Mouse (Mus musculus): ENCODE measurements at regions not wholly inside any gene's neighbourhood (a gene's known extent, or its start where the extent isn't known, plus 50 kb on each side); places are given as distances from the start of the nearest gene placed in this dataset.

DNA sequence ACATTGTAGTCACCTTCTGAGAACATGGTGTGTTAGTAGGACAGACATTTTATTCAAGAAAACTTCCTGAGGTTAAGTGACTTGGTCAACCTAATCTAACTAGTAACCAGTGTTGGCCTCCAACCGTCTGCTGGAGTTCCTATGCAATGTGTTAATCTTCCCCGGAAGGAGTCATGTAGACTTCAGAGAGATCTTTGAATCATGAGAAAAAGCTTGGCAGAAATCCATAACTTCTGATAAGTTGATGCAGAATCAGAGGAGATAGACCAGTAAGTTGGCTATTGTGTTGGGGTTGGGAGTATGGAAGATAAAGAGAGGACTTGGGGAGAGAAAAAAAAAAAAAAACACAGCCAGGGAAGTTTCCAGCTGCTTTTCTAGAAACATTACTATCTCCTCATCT is 1424.9 kb upstream of the A1bg start:
- in situ Hi-C loops (cut with MboI; ENCODE audit: low pct_ligation_motif_present, low pct_unique_long_range_greater_than_20kb, low sequenced_read_pairs), result loop anchor here (25.0 kb wide), 1 partner anchor 1265 kb away; no protein-coding TSS in a partner anchor
- Histone ChIP-seq H3K36me3 (replicated peaks in 1 of 2; ENCODE audit: control insufficient read depth in 1 of 2, insufficient read depth in 1 of 2, low read length in 1 of 2) (no peaks in the 10 kb centered on the region), H3K27ac (ENCODE audit: insufficient read depth, low read depth) (no peak overlapping the region), H3K9ac (ENCODE audit: insufficient read depth, low read depth) (no peak overlapping the region), H3K79me2 (replicated peaks; ENCODE audit: control insufficient read depth, extremely low read depth, insufficient read depth, poor library complexity, severe bottlenecking) (peaks cover 2% of the 10 kb centered on the region; the same call in 1 of the 2 replicates), H3K4me1 (ENCODE audit: control insufficient read depth in 1 of 2, insufficient read depth in 2 of 2) (peaks cover 10 to 51% of the 10 kb centered on the region in 2 experiments), H3K9me3 (replicated peaks; ENCODE audit: low read length) (peaks cover 4% of the 10 kb centered on the region), H3K27me3 (replicated peaks) (no peaks in the 10 kb centered on the region), H3K4me3 (replicated peaks in 1 of 3; ENCODE audit: low read depth in 2 of 3, low read length in 2 of 3, poor library complexity in 1 of 3) (no peak overlapping the region), H3K4me2 (ENCODE audit: insufficient read depth, low read depth, poor library complexity, severe bottlenecking) (no peak overlapping the region)
- dilution Hi-C loops (cut with MboI; ENCODE audit: extremely low pct_ligation_motif_present, extremely low pct_unique_long_range_greater_than_20kb, low sequenced_read_pairs), result no loop called here
- DNase-seq (ENCODE audit: extremely low read depth), result no peak
- no peak for TF ChIP-seq NRF1 (IDR thresholded peaks at IDR 0.05; ENCODE audit: low read depth, low read length)
- no peak for TF ChIP-seq BHLHE40 (IDR thresholded peaks at IDR 0.05; ENCODE audit: low read depth, low read length)
- TF ChIP-seq MAFK (IDR thresholded peaks at IDR 0.05; ENCODE audit: insufficient replicate concordance, low read length), result no peak
- TF ChIP-seq SIN3A (IDR thresholded peaks at IDR 0.05; ENCODE audit: low read length), result no peak
- TF ChIP-seq NELFE (IDR thresholded peaks at IDR 0.05; ENCODE audit: low read depth, low read length), result no peak
- no peak for TF ChIP-seq USF2 (conservative IDR thresholded peaks at IDR 0.05; ENCODE audit: low read depth, low read length)
- no peak for TF ChIP-seq MEF2A (IDR thresholded peaks at IDR 0.05; ENCODE audit: borderline replicate concordance, low read depth, low read length)
- TF ChIP-seq PAX5 (IDR thresholded peaks at IDR 0.05; ENCODE audit: low read length), result no peak
- no peak for TF ChIP-seq EP300 (IDR thresholded peaks at IDR 0.05; ENCODE audit: low read length)
- TF ChIP-seq RCOR1 (conservative IDR thresholded peaks at IDR 0.05; ENCODE audit: low read depth, low read length), result no peak
- no peak for TF ChIP-seq CHD2 (IDR thresholded peaks at IDR 0.05; ENCODE audit: low read length)
- TF ChIP-seq POLR2AphosphoS2 (IDR thresholded peaks at IDR 0.05; ENCODE audit: low read depth, low read length), result no peak
- no peak for TF ChIP-seq MAX (IDR thresholded peaks at IDR 0.05; ENCODE audit: low read length)
- TF ChIP-seq MYC (IDR thresholded peaks at IDR 0.05; ENCODE audit: low read depth, low read length), result no peak
- no peak for TF ChIP-seq POLR2A (IDR thresholded peaks at IDR 0.05; ENCODE audit: low read depth, low read length)
- TF ChIP-seq MAZ (IDR thresholded peaks at IDR 0.05; ENCODE audit: low read depth, low read length), result no peak
- TF ChIP-seq MXI1 (IDR thresholded peaks at IDR 0.05; ENCODE audit: low read depth, low read length), result no peak
- no peak for TF ChIP-seq ZNF384 (IDR thresholded peaks at IDR 0.05; ENCODE audit: low read depth, low read length)

DNA sequence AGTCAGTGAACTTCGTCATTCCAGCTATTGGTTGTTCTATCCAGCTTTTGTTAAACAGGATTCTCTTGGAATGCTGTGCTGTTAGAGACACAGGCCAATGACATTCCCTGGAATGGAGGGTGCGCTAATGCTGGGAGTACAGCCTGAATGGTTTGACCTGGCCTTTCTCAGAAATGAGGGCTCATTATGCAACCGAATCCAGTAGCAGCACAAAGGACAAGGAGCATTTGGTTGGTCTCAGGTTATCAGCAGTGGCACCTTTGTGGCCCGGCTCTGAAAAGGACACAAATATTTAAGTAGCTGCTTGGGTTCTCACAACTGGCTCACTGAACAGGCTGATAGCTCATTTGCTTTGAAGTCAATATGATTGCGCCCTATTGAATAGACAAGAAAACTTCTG is 1423.1 kb upstream of the A1bg start:
- Histone ChIP-seq H3K36me3 (replicated peaks in 1 of 2; ENCODE audit: control insufficient read depth in 1 of 2, insufficient read depth in 1 of 2, low read length in 1 of 2) (no peaks in the 10 kb centered on the region), H3K27me3 (replicated peaks) (no peaks in the 10 kb centered on the region), H3K4me2 (ENCODE audit: insufficient read depth, low read depth, poor library complexity, severe bottlenecking) (no peak overlapping the region), H3K4me1 (ENCODE audit: control insufficient read depth in 1 of 2, insufficient read depth in 2 of 2) (peaks cover 8 to 34% of the 10 kb centered on the region in 2 experiments), H3K9me3 (replicated peaks; ENCODE audit: low read length) (peaks cover 6% of the 10 kb centered on the region), H3K79me2 (replicated peaks; ENCODE audit: control insufficient read depth, extremely low read depth, insufficient read depth, poor library complexity, severe bottlenecking) (peaks cover 2% of the 10 kb centered on the region; the same call in 1 of the 2 replicates), H3K9ac (ENCODE audit: insufficient read depth, low read depth) (no peak overlapping the region), H3K4me3 (replicated peaks in 1 of 3; ENCODE audit: low read depth in 2 of 3, low read length in 2 of 3, poor library complexity in 1 of 3) (no peak overlapping the region), H3K27ac (ENCODE audit: insufficient read depth, low read depth) (no peak overlapping the region)
- no peak for DNase-seq (ENCODE audit: extremely low read depth)
- TF ChIP-seq JUND (conservative IDR thresholded peaks at IDR 0.05; ENCODE audit: low read depth, low read length) (no peak), POLR2AphosphoS2 (IDR thresholded peaks at IDR 0.05; ENCODE audit: low read depth, low read length) (no peak), TCF12 (IDR thresholded peaks at IDR 0.05; ENCODE audit: low read depth, low read length) (no peak), CHD1 (IDR thresholded peaks at IDR 0.05; ENCODE audit: low read depth, low read length) (no peak), MEF2A (IDR thresholded peaks at IDR 0.05; ENCODE audit: borderline replicate concordance, low read depth, low read length) (no peak), RCOR1 (conservative IDR thresholded peaks at IDR 0.05; ENCODE audit: low read depth, low read length) (no peak), ETS1 (conservative IDR thresholded peaks at IDR 0.05; ENCODE audit: low read depth, low read length) (no peak), EP300 (IDR thresholded peaks at IDR 0.05; ENCODE audit: low read length) (no peak), USF1 (IDR thresholded peaks at IDR 0.05; ENCODE audit: low read depth, low read length) (no peak), NELFE (IDR thresholded peaks at IDR 0.05; ENCODE audit: low read depth, low read length) (no peak)
- dilution Hi-C loops (cut with MboI; ENCODE audit: extremely low pct_ligation_motif_present, extremely low pct_unique_long_range_greater_than_20kb, low sequenced_read_pairs), result no loop called here
- in situ Hi-C loops (cut with MboI; ENCODE audit: low pct_ligation_motif_present, low pct_unique_long_range_greater_than_20kb, low sequenced_read_pairs), result loop anchor here (25.0 kb wide), 1 partner anchor 1266 kb away; no protein-coding TSS in a partner anchor
